Mouse (Mus musculus) testis, adult 2 months (tissue): ENCODE measurements at regions not wholly inside any gene's neighbourhood (a gene's known extent, or its start where the extent isn't known, plus 50 kb on each side); places are given as distances from the start of the nearest gene placed in this dataset.

Experiments
- CTCF ChIP-seq: fragments of 200-500 bp; IDR thresholded peaks from 2 replicates; pipeline ENCODE4 v1.5.1; 2012; ENCODE audit warnings: low read depth, mild to moderate bottlenecking, inconsistent platforms, low read length, moderate library complexity; ENCODE audit not compliant: control insufficient read depth, insufficient read depth, insufficient replicate concordance
- POLR2A ChIP-seq: fragments of 200-500 bp; IDR thresholded peaks from 2 replicates; pipeline ENCODE4 v1.6.1; 2012; ENCODE audit warnings: low read depth, mild to moderate bottlenecking, inconsistent platforms, low read length, moderate library complexity; ENCODE audit not compliant: control insufficient read depth

DNA sequence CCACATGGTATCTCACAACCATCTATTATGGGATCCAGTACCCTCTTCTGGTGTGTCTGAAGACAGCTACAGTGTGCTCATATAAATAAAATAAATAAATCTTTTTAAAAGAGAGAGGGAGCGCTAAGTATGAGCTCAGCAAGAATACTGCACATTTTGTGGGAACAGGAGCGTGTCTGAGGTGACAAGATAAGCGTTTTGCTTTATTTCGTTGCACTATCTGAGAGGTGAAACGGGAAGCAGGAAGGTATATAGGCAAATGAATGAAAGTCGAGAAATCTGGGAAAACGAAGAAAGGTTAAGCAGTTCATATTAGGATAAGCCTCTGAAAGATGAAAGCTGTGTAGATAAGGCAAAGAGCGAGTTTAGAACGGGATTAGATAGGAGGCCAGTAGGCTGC lies 61.7 kb upstream of the Foxn3 start:
- no peak for TF ChIP-seq POLR2A
- no peak for TF ChIP-seq CTCF
